Mouse (Mus musculus) adrenal gland, postnatal 14 days (tissue): ENCODE data around the gene Cnbd2. TPM values are rescaled to one million over a fixed set of nuclear protein-coding genes. Genes with fewer than 3 reads are reported as not detected.

ENCODE experiments used
- microRNA-seq, 2 experiments: library from miRNA; unstranded; fragments of <30 nt; microRNA quantifications; one replicate each; pipeline ENCODE4 v1.2.0; 2021
- total RNA-seq: library from RNA; stranded (reverse); gene quantifications from 2 replicates; pipeline ENCODE4 v1.2.3, GENCODE M21; 2021

The Cnbd2 gene
- total RNA-seq, 1 experiment from 2014 or later = 1.5 TPM

Small RNA genes within 50 kb of the gene (microRNA-seq; reads per million reads assigned to microRNA genes)
- 0 reads per million in 2 experiments for gene Gm22758
- gene Gm22759 = 0 reads per million in 2 experiments

Other genes with a start within 250 kb of the Cnbd2 start
- gene Spag4, start 247.1 kb upstream of the Cnbd2 start, total RNA-seq = 4.2 and 6.0 TPM in 2 replicates
- gene Cpne1, start 200.3 kb upstream of the Cnbd2 start, total RNA-seq = 42.4 and 48.1 TPM in 2 replicates
- 30.4 and 32.4 TPM in 2 replicates for gene Rbm12, start 200.3 kb upstream of the Cnbd2 start, total RNA-seq
- 18.3 and 23.2 TPM in 2 replicates for gene Gm28036, start 185.2 kb upstream of the Cnbd2 start, total RNA-seq
- 378 and 386 TPM in 2 replicates for gene Romo1, start 168.3 kb upstream of the Cnbd2 start, total RNA-seq
- gene Nfs1, start 168.1 kb upstream of the Cnbd2 start, total RNA-seq = 71.2 and 77.5 TPM in 2 replicates
- 338 and 382 TPM in 2 replicates for gene Rbm39, start 132.1 kb upstream of the Cnbd2 start, total RNA-seq
- gene Phf20, start 115.8 kb upstream of the Cnbd2 start, total RNA-seq = 40.9 and 44.4 TPM in 2 replicates
- 93.5 and 97.9 TPM in 2 replicates for gene Scand1, start 405 bp downstream of the Cnbd2 start, total RNA-seq
- gene Epb41l1, start 108.6 kb downstream of the Cnbd2 start, total RNA-seq = 47.4 and 56.8 TPM in 2 replicates
- 26.5 and 28.1 TPM in 2 replicates for gene Aar2, start 235.3 kb downstream of the Cnbd2 start, total RNA-seq